Mouse (Mus musculus) hindbrain, postnatal 0 days (tissue): Measurements from ENCODE around the gene Rcan1. TPM values are rescaled to one million over a fixed set of nuclear protein-coding genes. Genes with fewer than 3 reads are reported as not detected.
A peak's percentile ranks its signal among the peaks of the same experiment; 100 is the strongest.

Source experiments
- ATAC-seq: fragments of 200-750 bp; cut with Nextera tagmentation; 2 replicates; pipeline ENCODE4 v1.8.0; 2017; ENCODE audit warnings: mild to moderate bottlenecking, moderate TSS enrichment, moderate library complexity
- DNase-seq: peaks from one replicate; pipeline ENCODE4 v3.0.0-alpha.2; 2015; ENCODE audit warnings: low spot score
- H3K27ac ChIP-seq: fragments of 300-500 bp; sonication (generic); 2 replicates; pipeline ENCODE4 v1.5.1; 2014; ENCODE audit warnings: mild to moderate bottlenecking
- H3K27me3 ChIP-seq: fragments of 300-500 bp; sonication (generic); 2 replicates; pipeline ENCODE4 v1.6.1; 2014; ENCODE audit warnings: low read length, mixed read lengths; ENCODE audit not compliant: insufficient read depth
- H3K36me3 ChIP-seq: fragments of 300-500 bp; sonication (generic); 2 replicates; pipeline ENCODE4 v1.6.1; 2014; ENCODE audit warnings: low read length, mixed read lengths; ENCODE audit not compliant: insufficient read depth
- H3K4me1 ChIP-seq: fragments of 300-500 bp; sonication (generic); 2 replicates; pipeline ENCODE4 v1.6.1; 2014; ENCODE audit warnings: antibody characterized with exemption, low read length, mixed read lengths; ENCODE audit not compliant: insufficient read depth
- H3K4me2 ChIP-seq: fragments of 300-500 bp; sonication (generic); 2 replicates; pipeline ENCODE4 v1.6.1; 2014; ENCODE audit warnings: low read depth, mild to moderate bottlenecking, low read length, moderate library complexity, mixed read lengths
- H3K4me3 ChIP-seq: fragments of 300-500 bp; sonication (generic); 2 replicates; pipeline ENCODE4 v1.5.1; 2014; ENCODE audit warnings: low read length
- H3K9ac ChIP-seq: fragments of 300-500 bp; sonication (generic); replicated peaks from 2 replicates; pipeline ENCODE4 v1.6.1; 2014; ENCODE audit warnings: mild to moderate bottlenecking, low read length, moderate library complexity, mixed read lengths
- H3K9me3 ChIP-seq: fragments of 300-500 bp; sonication (generic); 2 replicates; pipeline ENCODE4 v1.6.1; 2016; ENCODE audit warnings: low read length, mixed read lengths
- CTCF ChIP-seq: IDR thresholded peaks from 2 replicates; pipeline ENCODE4 v1.5.1; 2016; ENCODE audit warnings: antibody characterized with exemption, control low read depth, low read depth
- WGBS: fragments of 180-500 bp; shearing (Covaris S2); extraction: QIAGEN DNeasy Blood & Tissue Kit; methylation state at CpG from one replicate; pipeline ENCODE4 v1.1.7; 2014; 5-methylcytosine and 5-hydroxymethylcytosine counted together
- polyA plus RNA-seq: library from polyadenylated mRNA; unstranded; fragments of >200 nt; fragmentation: Nextera tagmentation; extraction: Ambion mirVana; gene quantifications from 2 replicates; pipeline ENCODE4 v1.2.1, GENCODE M21; 2015
- total RNA-seq: library from RNA; depleted of rRNA; stranded (reverse); fragments of >200 nt; gene quantifications from 2 replicates; pipeline ENCODE4 v1.2.3, GENCODE M21; 2014

The Rcan1 gene
- total and polyA plus RNA-seq, 2 experiments from 2014 or later: 67.4 to 87.1 TPM

DNA sequence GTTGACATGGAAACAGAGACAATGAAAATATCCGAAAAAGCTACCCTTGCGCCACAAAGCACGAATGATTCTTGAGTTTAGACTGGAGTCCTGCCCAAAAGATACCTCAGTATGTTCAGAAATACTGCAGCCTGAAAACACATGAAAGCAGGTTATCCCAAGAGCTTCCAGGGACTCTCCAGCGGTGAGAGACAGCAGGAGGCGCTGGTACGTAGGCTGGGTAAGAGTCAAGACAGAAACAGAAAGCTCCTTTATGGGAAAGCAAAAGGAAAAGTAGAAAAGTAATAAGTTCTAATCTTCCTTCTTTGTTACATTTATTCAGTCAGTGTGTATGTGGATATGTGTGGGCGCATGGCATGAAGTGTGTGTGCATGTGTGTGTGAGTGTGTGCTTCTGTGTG, 16.7 kb downstream of the Rcan1 start:
- H3K4me3 ChIP-seq: no peak overlapping the region
- H3K4me2 ChIP-seq: no peak overlapping the region
- no peak overlapping the region for H3K27ac ChIP-seq
- H3K27me3 ChIP-seq: no peaks in the 10 kb centered on the region
- H3K4me1 ChIP-seq: no peaks in the 10 kb centered on the region
- no peaks in the 10 kb centered on the region for H3K9me3 ChIP-seq
- H3K36me3 ChIP-seq: no peaks in the 10 kb centered on the region
- 85% methylated on average over 7 of the region's 7 CpGs for WGBS
- no peak overlapping the region for H3K9ac ChIP-seq
- no peak for TF ChIP-seq CTCF
- ATAC-seq: no peak
- DNase-seq: no peak

DNA sequence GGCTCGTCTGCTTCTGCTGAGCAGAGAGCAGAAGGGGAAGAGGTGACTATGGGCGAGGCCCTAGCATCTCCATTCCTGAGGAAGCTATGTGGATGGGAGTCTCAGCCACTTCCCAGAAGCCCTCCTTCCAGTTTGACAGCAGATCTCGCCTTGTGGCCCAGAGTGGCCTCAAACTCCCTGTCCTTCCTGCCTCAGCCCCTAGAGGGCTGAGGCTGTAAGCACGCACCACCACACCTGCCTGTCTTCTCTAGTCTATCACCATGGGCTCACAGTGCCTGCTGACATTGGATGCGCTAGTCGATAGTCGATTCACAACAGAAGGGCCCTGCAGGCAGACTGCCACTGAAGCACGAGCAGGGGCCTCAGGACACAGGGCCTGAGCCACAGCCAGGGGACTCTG, 18.1 kb downstream of the Rcan1 start:
- Histone ChIP-seq H3K9ac (no peak overlapping the region), H3K27me3 (no peaks in the 10 kb centered on the region), H3K4me2 (no peak overlapping the region), H3K9me3 (no peaks in the 10 kb centered on the region), H3K27ac (no peak overlapping the region), H3K36me3 (no peaks in the 10 kb centered on the region), H3K4me3 (no peak overlapping the region), H3K4me1 (no peaks in the 10 kb centered on the region)
- no peak for ATAC-seq
- 61% methylated on average over 8 of the region's 8 CpGs for WGBS
- peak; percentile 20 for DNase-seq
- peak; percentile 59 for TF ChIP-seq CTCF

DNA sequence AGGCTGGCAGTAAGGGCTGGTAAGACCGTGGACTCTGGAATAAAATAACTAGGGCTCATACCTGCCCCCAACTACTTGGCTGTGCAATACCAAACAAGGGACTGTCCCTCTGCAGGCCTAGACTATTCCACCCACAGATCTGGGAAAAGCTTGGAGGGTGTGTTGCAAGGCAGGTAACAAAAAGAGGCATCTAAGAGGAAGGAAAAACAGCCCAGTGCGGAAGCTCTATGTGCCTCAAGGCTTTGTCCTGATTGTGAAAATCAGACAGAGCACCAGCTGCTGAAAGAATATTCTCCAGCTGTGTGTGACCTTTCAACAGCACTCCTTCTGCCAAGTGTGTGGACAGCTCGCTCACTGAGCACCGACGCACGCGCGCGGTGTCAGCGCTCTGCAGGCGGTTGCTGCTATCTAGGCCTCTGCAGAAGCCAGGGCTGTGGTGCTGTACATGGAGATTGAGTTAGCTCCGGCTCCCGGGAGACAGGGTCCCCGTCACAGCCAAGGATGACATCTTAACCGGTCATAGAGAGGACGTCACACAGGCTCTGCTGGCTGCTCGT, 19.1 kb downstream of the Rcan1 start:
- H3K4me1 ChIP-seq: no peaks in the 10 kb centered on the region
- no peak for ATAC-seq
- H3K9ac ChIP-seq: no peak overlapping the region
- no peak overlapping the region for H3K27ac ChIP-seq
- no peak overlapping the region for H3K4me3 ChIP-seq
- no peaks in the 10 kb centered on the region for H3K27me3 ChIP-seq
- H3K36me3 ChIP-seq: no peaks in the 10 kb centered on the region
- no peak for TF ChIP-seq CTCF
- H3K9me3 ChIP-seq: no peaks in the 10 kb centered on the region
- H3K4me2 ChIP-seq: no peak overlapping the region
- 81% methylated on average over 17 of the region's 17 CpGs for WGBS
- DNase-seq: peak; percentile 29

DNA sequence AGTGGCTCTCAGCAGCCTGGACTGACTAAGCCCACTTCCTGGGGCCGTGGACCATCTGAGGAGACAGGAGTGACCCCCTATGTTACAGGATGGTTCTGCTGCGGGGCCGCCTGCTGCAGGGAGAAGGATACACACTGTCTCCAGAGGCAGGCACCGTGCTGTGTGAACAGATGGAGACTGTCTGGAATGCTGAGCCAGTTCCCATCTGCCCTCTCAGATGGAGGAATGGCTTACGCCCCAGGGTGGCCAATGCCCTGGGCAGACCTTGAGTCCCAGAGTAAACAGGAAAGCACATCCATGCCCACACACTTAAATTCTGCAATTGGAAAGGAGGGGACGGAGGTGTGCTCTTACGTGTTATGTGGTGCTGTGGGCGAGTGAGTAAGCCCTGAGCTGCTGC, 20.3 kb downstream of the Rcan1 start:
- H3K9ac ChIP-seq: no peak overlapping the region

DNA sequence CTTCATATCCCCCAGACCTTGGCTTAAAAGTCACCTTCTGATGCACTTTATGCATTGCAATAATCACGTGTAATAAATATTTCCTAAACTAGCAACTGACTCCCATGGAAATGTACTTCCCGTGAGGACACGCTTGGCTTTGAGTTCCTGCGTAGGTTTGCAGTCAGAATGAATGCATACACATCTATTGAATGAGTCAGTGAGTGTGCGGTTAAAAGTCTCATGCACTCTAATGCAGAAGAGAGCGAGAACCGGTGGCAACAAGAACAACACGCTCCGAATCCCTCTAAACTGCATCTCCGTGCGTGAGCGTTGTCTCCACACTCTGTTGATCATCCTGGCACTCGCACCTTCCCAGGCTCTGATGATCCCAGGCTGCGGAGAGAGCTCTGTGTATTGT, 21.6 kb downstream of the Rcan1 start:
- ATAC-seq: no peak

More for the DNA sequence above, 20.3 kb downstream of the Rcan1 start:
- no peak overlapping the region for H3K4me3 ChIP-seq
- no peaks in the 10 kb centered on the region for H3K36me3 ChIP-seq
- no peaks in the 10 kb centered on the region for H3K27me3 ChIP-seq
- ATAC-seq (no peak), DNase-seq (no peak)
- no peaks in the 10 kb centered on the region for H3K9me3 ChIP-seq
- H3K4me1 ChIP-seq: no peaks in the 10 kb centered on the region
- H3K27ac ChIP-seq: no peak overlapping the region
- 75% methylated on average over 8 of the region's 8 CpGs for WGBS
- no peak for TF ChIP-seq CTCF
- no peak overlapping the region for H3K4me2 ChIP-seq

DNA sequence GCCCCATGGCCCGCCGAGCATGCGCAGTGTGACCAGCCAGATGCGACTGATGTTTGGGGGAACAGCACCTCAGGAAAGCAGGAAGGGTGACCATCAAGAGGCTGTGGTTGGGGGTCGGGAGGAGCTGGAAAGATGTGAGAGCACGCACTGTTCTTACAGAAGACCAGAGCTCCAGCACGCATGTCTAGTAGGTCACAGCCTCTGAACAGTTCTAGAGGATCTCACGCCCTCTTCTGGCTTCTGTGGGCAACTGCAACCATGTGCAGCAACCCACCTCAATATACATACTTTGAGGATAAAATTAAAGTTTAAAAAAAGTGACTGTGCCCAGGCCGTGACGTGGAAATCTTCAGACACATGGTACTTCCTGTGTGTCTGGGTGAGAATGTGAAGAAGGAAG, 25.3 kb downstream of the Rcan1 start:
- ATAC-seq: no peak
- H3K27ac ChIP-seq: no peak overlapping the region
- peak; percentile 69 for DNase-seq
- H3K9ac ChIP-seq: no peak overlapping the region
- H3K27me3 ChIP-seq: no peaks in the 10 kb centered on the region
- no peaks in the 10 kb centered on the region for H3K4me1 ChIP-seq
- no peak overlapping the region for H3K4me3 ChIP-seq
- H3K9me3 ChIP-seq: no peaks in the 10 kb centered on the region
- H3K4me2 ChIP-seq: no peak overlapping the region
- 62% methylated on average over 10 of the region's 10 CpGs for WGBS
- H3K36me3 ChIP-seq: no peaks in the 10 kb centered on the region
- TF ChIP-seq CTCF: peak; percentile 74

More for the DNA sequence above, 21.6 kb downstream of the Rcan1 start:
- H3K36me3 ChIP-seq: no peaks in the 10 kb centered on the region
- no peak overlapping the region for H3K9ac ChIP-seq
- 90% methylated on average over 14 of the region's 14 CpGs for WGBS
- no peaks in the 10 kb centered on the region for H3K4me1 ChIP-seq
- DNase-seq: no peak
- H3K27ac ChIP-seq: no peak overlapping the region
- TF ChIP-seq CTCF: no peak
- H3K9me3 ChIP-seq: no peaks in the 10 kb centered on the region
- H3K4me2 ChIP-seq: no peak overlapping the region
- H3K27me3 ChIP-seq: no peaks in the 10 kb centered on the region
- H3K4me3 ChIP-seq: no peak overlapping the region

DNA sequence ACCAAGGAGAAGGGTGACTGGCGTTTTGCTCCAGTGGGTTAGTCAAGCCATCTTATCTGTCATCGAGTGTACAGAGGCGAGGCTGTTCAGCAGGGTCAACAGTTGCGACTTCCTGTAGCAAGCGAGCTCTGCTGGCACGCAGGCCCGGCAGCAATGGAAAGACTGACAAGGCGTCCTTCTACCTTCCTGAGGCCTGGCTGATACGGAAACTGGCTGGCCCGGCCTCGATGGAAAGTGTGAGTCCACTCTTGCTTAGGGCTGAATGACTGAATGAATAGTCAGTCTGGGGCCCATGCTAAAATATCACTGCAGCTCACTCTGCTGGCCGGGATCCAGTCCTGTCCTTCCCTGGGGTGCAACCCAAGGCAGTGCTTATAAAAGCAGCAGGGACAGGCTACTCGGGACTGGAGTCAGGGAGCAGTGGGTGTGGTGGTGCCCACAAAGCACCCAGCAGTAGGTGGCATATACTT, 27.0 kb downstream of the Rcan1 start:
- 60% methylated on average over 13 of the region's 13 CpGs for WGBS
- Histone ChIP-seq H3K9me3 (no peaks in the 10 kb centered on the region), H3K4me1 (no peaks in the 10 kb centered on the region), H3K9ac (no peak overlapping the region), H3K27me3 (no peaks in the 10 kb centered on the region), H3K36me3 (no peaks in the 10 kb centered on the region), H3K4me2 (no peak overlapping the region), H3K4me3 (no peak overlapping the region), H3K27ac (no peak overlapping the region)
- DNase-seq (no peak), ATAC-seq (no peak)
- TF ChIP-seq CTCF: no peak
